ENCODE assay signal across 23 mouse cellular contexts in the genomic region with DNA sequence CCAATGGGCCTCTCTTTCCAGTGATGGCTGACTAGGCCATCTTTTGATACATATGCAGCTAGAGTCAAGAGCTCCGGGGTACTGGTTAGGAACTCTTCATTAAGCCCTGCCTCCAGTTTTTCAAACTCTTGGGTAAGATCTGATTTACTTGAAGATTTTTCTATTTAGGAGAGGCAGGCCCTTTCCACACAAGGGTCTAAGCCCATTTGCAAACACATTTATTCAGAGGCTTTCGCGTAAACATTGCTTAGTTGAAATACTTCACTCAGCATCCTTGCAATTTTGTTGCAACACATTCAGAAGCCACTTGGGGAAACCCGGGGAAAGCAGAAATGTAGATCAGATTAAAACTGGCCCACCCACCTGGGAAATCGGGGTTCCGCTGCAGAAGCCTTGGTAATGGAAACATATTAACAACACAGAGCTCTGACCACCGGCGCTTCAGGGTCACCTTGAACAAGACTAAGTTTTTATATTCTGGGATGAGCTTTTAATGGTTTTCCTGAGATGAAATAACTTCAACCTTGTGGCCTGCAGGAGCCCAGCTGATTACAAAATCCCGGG. TPM values are rescaled to one million over a fixed set of nuclear protein-coding genes. Genes with fewer than 3 reads are reported as not detected.
"Had no signal": no experiment of that assay in that cellular context is flagged by ENCODE, and none has a peak within 500 bp of the region (broad histone marks: within the 10 kb centered on the region; RNA-seq: fewer than 3 reads in every experiment).

No protein-coding gene starts in this region.

- H3K9ac ChIP-seq: limb, embryonic 12.5 days; liver, embryonic 13.5 days; liver, postnatal 0 days; lung, embryonic 15.5 days; midbrain, embryonic 12.5 days had no signal

- H3K9me3 ChIP-seq: limb, embryonic 12.5 days; liver, embryonic 13.5 days; lung, embryonic 15.5 days; megakaryocyte, embryonic 14.5 days; midbrain, embryonic 12.5 days had no signal

- H3K36me3 ChIP-seq: limb, embryonic 12.5 days; liver, embryonic 13.5 days; lung, embryonic 15.5 days; midbrain, embryonic 12.5 days had no signal

- ATAC-seq: liver, postnatal 0 days; midbrain, embryonic 16.5 days had no signal

- H3K4me2 ChIP-seq: limb, embryonic 12.5 days; liver, embryonic 13.5 days; lung, embryonic 15.5 days; midbrain, embryonic 12.5 days had no signal

- H3K27ac ChIP-seq: layer of hippocampus, adult 2 months; limb, embryonic 12.5 days; liver, embryonic 13.5 days; lung, embryonic 15.5 days; macrophage; midbrain, embryonic 12.5 days had no signal

- DNase-seq: kidney, postnatal 10 days; kidney, postnatal 4 days; liver; liver, embryonic 13.5 days; liver, postnatal 0 days; lung, postnatal 14 days; retina, postnatal 1 day; right cerebral cortex, postnatal 4 days; spleen, adult 18-20 months; thymus, postnatal 14 days had no signal

- H3K27me3 ChIP-seq: limb, embryonic 12.5 days; liver, embryonic 13.5 days; lung, embryonic 15.5 days; midbrain, embryonic 12.5 days had no signal

- H3K4me3 ChIP-seq: layer of hippocampus, adult 2 months; limb, embryonic 12.5 days; liver, embryonic 13.5 days; lung, embryonic 15.5 days; megakaryocyte, embryonic 14.5 days; midbrain, embryonic 12.5 days had no signal

RNA-seq across cellular contexts. Expression of a gene that starts 41.7 kb away (rescaled TPM):
- total RNA-seq: layer of hippocampus, adult 2 months; layer of hippocampus, postnatal 10 days; left cerebral cortex, postnatal 36 days had no signal
- polyA plus RNA-seq: kidney, embryonic 14.5 days; limb, embryonic 12.5 days; liver, embryonic 13.5 days; liver, postnatal 0 days; lung, embryonic 15.5 days; midbrain, embryonic 12.5 days; midbrain, embryonic 16.5 days; neural tube, embryonic 11.5 days; stomach, embryonic 14.5 days had no signal

RNA-seq across cellular contexts. Expression of a gene that starts 59.9 kb away (rescaled TPM):
- total RNA-seq: neutrophil, adult 5-6 weeks had no signal
